Mouse (Mus musculus) embryo, embryonic 11 days (tissue): ENCODE measurements around the gene Pih1d3.

Experiments
- DNase-seq: peaks from one replicate; pipeline ENCODE4 v3.0.0-alpha.2; 2015

The Pih1d3 gene

GRCm38 (mm10) chr1:31222564-31222963 is at the start of gene Pih1d3, which contains the start of gene 4931428L18Rik:
Pih1d3 (plus strand) TSS chr1:31222838.
4931428L18Rik (minus strand) TSS chr1:31222684.
- DNase-seq: no peak

GRCm38 (mm10) chr1:31175401-31175800 is 47.2 kb upstream of the Pih1d3 start:
- DNase-seq: no peak

GRCm38 (mm10) chr1:31176101-31176500 is 46.5 kb upstream of the Pih1d3 start, which contains the start of gene Lgsn:
Lgsn (plus strand) TSS chr1:31176401.
- DNase-seq: no peak

GRCm38 (mm10) chr1:31178264-31178663 is 44.4 kb upstream of the Pih1d3 start:
- DNase-seq: no peak

GRCm38 (mm10) chr1:31190237-31190866 is 32.3 kb upstream of the Pih1d3 start:
- DNase-seq: no peak

- DNase-seq: no peak
Measured at GRCm38 (mm10) chr1:31195633-31196032, 27.0 kb upstream of the Pih1d3 start.

- DNase-seq: no peak
Measured at GRCm38 (mm10) chr1:31196959-31197358, 25.7 kb upstream of the Pih1d3 start.

- no peak for DNase-seq
Measured at GRCm38 (mm10) chr1:31203771-31204170, 18.9 kb upstream of the Pih1d3 start.

- no peak for DNase-seq
Measured at GRCm38 (mm10) chr1:31205346-31205745, 17.3 kb upstream of the Pih1d3 start.

- DNase-seq: no peak
Measured at GRCm38 (mm10) chr1:31205770-31206169, 16.9 kb upstream of the Pih1d3 start.

- DNase-seq: peak; percentile 82
Measured at GRCm38 (mm10) chr1:31210144-31210543, 12.5 kb upstream of the Pih1d3 start.

GRCm38 (mm10) chr1:31214831-31215230 is 7.8 kb upstream of the Pih1d3 start:
- no peak for DNase-seq

- no peak for DNase-seq
Measured at GRCm38 (mm10) chr1:31220599-31221250, 1.9 kb upstream of the Pih1d3 start.

GRCm38 (mm10) chr1:31233319-31234036 is 10.8 kb downstream of the Pih1d3 start:
- peak; percentile 14 for DNase-seq

- no peak for DNase-seq
Measured at GRCm38 (mm10) chr1:31260218-31260923, 37.7 kb downstream of the Pih1d3 start.
